Mouse (Mus musculus) kidney, postnatal 0 days (tissue): Measurements from ENCODE around the gene U90926. TPM values are rescaled to one million over a fixed set of nuclear protein-coding genes. Genes with fewer than 3 reads are reported as not detected.

Experiments used
- ATAC-seq: fragments of 200-750 bp; cut with Nextera tagmentation; replicated peaks from 2 replicates; pipeline ENCODE4 v1.8.0; 2017; ENCODE audit warnings: low read depth, moderate number of reproducible peaks, moderate TSS enrichment, moderate library complexity; ENCODE audit not compliant: low FRiP score
- DNase-seq: peaks from one replicate; pipeline ENCODE4 v3.0.0-alpha.2; 2016; ENCODE audit warnings: low spot score
- H3K27ac ChIP-seq: fragments of 300-500 bp; sonication (generic); 2 replicates; pipeline ENCODE4 v1.5.1; 2014; ENCODE audit warnings: mild to moderate bottlenecking
- H3K27me3 ChIP-seq: fragments of 300-500 bp; sonication (generic); 2 replicates; pipeline ENCODE4 v1.6.1; 2014; ENCODE audit warnings: low read length, mixed read lengths; ENCODE audit not compliant: insufficient read depth
- H3K36me3 ChIP-seq: fragments of 300-500 bp; sonication (generic); 2 replicates; pipeline ENCODE4 v1.6.1; 2014; ENCODE audit warnings: low read length, mixed read lengths; ENCODE audit not compliant: insufficient read depth
- H3K4me1 ChIP-seq: fragments of 300-500 bp; sonication (generic); replicated peaks from 2 replicates; pipeline ENCODE4 v1.6.1; 2014; ENCODE audit warnings: antibody characterized with exemption, low read length, mixed read lengths; ENCODE audit not compliant: insufficient read depth
- H3K4me2 ChIP-seq: fragments of 300-500 bp; sonication (generic); 2 replicates; pipeline ENCODE4 v1.6.1; 2014; ENCODE audit warnings: mild to moderate bottlenecking, low read length, moderate library complexity, mixed read lengths
- H3K4me3 ChIP-seq: fragments of 300-500 bp; sonication (generic); replicated peaks from 2 replicates; pipeline ENCODE4 v1.5.1; 2014; ENCODE audit warnings: low read depth, low read length
- H3K9ac ChIP-seq: fragments of 300-500 bp; sonication (generic); 2 replicates; pipeline ENCODE4 v1.6.1; 2014; ENCODE audit warnings: low read depth, low read length
- H3K9me3 ChIP-seq: fragments of 300-500 bp; sonication (generic); replicated peaks from 2 replicates; pipeline ENCODE4 v1.6.1; 2016; ENCODE audit warnings: low read length, inconsistent platforms, mixed read lengths
- CTCF ChIP-seq: IDR thresholded peaks from 2 replicates; pipeline ENCODE4 v1.5.1; 2016; ENCODE audit warnings: antibody characterized with exemption, low read depth, mild to moderate bottlenecking, moderate library complexity
- WGBS: fragments of 180-500 bp; shearing (Covaris S2); extraction: QIAGEN DNeasy Blood & Tissue Kit; methylation state at CpG from one replicate; pipeline ENCODE4 v1.1.7; 2014; 5-methylcytosine and 5-hydroxymethylcytosine counted together
- polyA plus RNA-seq: library from polyadenylated mRNA; unstranded; fragments of >200 nt; fragmentation: Nextera tagmentation; extraction: Ambion mirVana; gene quantifications from 2 replicates; pipeline ENCODE4 v1.2.1, GENCODE M21; 2015

Gene U90926
- not detected in 2 replicates for polyA plus RNA-seq

DNA sequence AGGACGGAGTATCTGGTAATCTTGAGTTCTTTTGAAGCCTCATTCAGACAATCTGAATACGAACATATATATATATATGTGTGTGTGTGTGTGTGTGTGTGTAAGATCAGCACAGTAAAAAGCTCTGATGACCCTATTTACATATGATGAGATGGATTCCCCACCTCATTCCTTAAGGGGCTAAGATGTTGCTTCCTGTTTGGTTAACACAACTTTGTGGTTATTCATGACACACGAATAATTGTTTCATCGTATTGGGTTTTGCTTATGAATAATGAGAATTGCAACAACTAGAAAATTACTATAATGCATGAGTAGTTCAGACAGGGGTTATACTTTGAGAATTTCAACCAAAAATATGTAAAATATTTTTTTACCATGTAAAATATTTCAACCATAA, at the start of gene U90926:
U90926 (minus strand) TSS at position 101 of the 400 bp plus-strand sequence.
- Histone ChIP-seq H3K9ac (no peak within 1 kb of the TSS), H3K27ac (no peak within 1 kb of the TSS), H3K4me1 (no peaks in the 10 kb centered on the region), H3K27me3 (no peaks in the 10 kb centered on the region), H3K36me3 (no peaks in the 10 kb centered on the region), H3K4me2 (no peak within 1 kb of the TSS), H3K9me3 (no peaks in the 10 kb centered on the region), H3K4me3 (no peak within 1 kb of the TSS)
- 87% methylated on average over 4 of the region's 4 CpGs for WGBS
- no peak for ATAC-seq
- no peak for DNase-seq
- TF ChIP-seq CTCF = no peak

DNA sequence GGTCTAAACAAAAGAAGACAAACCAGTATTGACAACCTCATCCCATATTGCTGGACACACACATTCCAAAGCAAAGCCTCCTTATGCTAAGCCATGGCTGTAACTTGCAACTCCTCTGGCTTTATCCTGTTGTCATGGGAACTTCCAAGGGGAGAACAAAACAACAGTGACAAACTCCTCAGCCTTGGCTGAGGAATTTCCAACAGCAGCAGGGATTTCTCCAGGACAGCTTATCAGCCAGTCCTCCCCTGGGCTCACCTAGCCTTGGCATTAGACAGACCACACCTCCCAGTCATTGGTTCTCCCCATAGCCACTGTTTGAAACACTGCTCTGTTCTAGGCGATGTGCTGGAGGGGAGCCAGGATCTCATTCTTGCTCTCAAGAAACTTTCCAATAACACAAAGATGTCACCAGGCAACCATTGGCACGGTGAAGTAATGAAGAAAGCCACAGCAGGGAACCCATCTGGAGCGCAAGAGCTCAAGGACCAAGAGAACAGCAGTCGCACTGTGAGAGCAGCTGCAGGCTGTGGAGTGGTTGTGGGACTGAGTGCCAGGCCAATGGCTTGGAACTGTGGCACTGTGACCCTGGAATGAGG, 48.7 kb upstream of the U90926 start:
- H3K9me3 ChIP-seq = no peaks in the 10 kb centered on the region
- ATAC-seq (peak; percentile 58; the same call in 1 of the 2 replicates), DNase-seq (peak; percentile 71)
- TF ChIP-seq CTCF = no peak
- H3K27me3 ChIP-seq = no peaks in the 10 kb centered on the region
- H3K4me1 ChIP-seq = peaks cover 6% of the 10 kb centered on the region; the same call in 1 of the 2 replicates
- no peak overlapping the region for H3K9ac ChIP-seq
- no peak overlapping the region for H3K4me3 ChIP-seq
- H3K27ac ChIP-seq = no peak overlapping the region
- H3K36me3 ChIP-seq = no peaks in the 10 kb centered on the region
- H3K4me2 ChIP-seq = no peak overlapping the region
- 37% methylated on average over 4 of the region's 4 CpGs for WGBS

DNA sequence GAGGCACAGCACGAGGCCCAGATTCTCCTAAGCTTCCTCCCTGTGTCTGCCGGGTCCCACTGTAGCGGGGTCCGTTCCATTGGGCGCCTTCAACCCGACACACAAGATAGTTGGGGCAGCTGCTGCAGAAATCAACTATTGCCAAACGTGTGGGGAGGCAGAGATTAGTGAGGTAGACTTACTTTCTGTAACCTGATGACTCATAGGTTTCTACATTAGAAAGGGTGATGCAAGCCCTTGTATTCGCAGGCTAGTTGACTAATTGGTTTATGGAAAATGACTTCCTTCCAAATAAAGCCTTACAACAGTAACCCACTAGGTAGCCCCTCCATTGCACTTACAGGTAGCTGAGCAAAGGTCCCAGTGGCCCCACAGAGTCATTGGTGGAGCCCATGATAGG, 47.4 kb upstream of the U90926 start:
- no peak for DNase-seq
- no peak overlapping the region for H3K4me2 ChIP-seq
- no peak for ATAC-seq
- WGBS = 75% methylated on average over 8 of the region's 8 CpGs
- no peak for TF ChIP-seq CTCF
- no peaks in the 10 kb centered on the region for H3K9me3 ChIP-seq
- no peak overlapping the region for H3K27ac ChIP-seq
- H3K4me3 ChIP-seq = no peak overlapping the region
- peaks cover 6% of the 10 kb centered on the region; the same call in 1 of the 2 replicates for H3K4me1 ChIP-seq
- H3K27me3 ChIP-seq = no peaks in the 10 kb centered on the region
- no peak overlapping the region for H3K9ac ChIP-seq
- no peaks in the 10 kb centered on the region for H3K36me3 ChIP-seq

DNA sequence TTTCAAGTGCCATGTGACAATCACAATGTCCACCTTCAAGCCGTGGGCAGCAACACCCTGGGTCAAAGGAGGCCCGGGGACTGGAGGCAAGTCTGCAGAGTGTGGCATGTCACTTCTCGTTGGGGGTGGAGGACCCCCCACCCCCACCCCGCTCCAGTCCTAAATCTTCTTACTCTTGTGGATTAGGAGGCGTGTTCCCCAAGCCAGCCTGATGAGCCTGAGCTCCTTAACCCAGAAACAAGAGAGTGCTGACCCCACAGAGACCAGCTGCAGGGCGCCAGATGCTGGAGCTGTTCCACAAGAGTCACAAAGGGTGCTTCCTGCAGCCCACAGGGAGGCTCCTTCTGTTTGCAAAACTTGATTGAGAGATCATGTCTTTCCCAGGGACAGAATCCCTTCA, 41.0 kb upstream of the U90926 start, which contains the start of gene Ppef2:
Ppef2 (minus strand) TSS at position 61 of the 400 bp plus-strand sequence.
- Histone ChIP-seq H3K27ac (0 out of 2 replicates have a peak within 1 kb of the TSS, but pooled peaks have one; percentile 27), H3K4me1 (peaks cover 13% of the 10 kb centered on the region; the same call in 1 of the 2 replicates), H3K9me3 (no peaks in the 10 kb centered on the region), H3K9ac (no peak within 1 kb of the TSS), H3K4me3 (no peak within 1 kb of the TSS), H3K27me3 (no peaks in the 10 kb centered on the region), H3K4me2 (no peak within 1 kb of the TSS), H3K36me3 (no peaks in the 10 kb centered on the region)
- ATAC-seq (no peak), DNase-seq (peak; percentile 15)
- 26% methylated on average over 6 of the region's 6 CpGs for WGBS
- TF ChIP-seq CTCF = no peak

DNA sequence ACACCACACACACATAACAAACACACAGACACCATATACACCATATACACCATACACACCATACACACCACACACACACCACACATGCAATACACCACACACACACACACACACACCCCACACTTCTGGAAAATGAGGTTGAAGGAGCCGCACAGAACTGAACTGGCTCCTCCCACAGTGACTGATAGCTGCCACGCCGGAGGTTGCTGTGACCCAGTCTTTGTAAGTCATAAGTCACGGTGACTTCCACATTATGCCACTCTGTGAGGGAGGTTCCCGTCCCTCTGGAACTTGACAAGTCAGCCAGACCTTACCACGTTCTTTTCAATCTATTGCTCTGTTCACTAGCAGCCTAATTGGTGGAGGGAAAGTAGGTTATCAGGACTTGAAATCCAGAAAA, 39.3 kb upstream of the U90926 start:
- ATAC-seq = no peak
- Histone ChIP-seq H3K4me3 (no peak overlapping the region), H3K4me2 (no peak overlapping the region), H3K27ac (no peak overlapping the region), H3K4me1 (peaks cover 13% of the 10 kb centered on the region; the same call in 1 of the 2 replicates), H3K9ac (no peak overlapping the region), H3K9me3 (no peaks in the 10 kb centered on the region), H3K27me3 (no peaks in the 10 kb centered on the region), H3K36me3 (no peaks in the 10 kb centered on the region)
- 31% methylated on average over 6 of the region's 6 CpGs for WGBS
- TF ChIP-seq CTCF = no peak
- DNase-seq = no peak

DNA sequence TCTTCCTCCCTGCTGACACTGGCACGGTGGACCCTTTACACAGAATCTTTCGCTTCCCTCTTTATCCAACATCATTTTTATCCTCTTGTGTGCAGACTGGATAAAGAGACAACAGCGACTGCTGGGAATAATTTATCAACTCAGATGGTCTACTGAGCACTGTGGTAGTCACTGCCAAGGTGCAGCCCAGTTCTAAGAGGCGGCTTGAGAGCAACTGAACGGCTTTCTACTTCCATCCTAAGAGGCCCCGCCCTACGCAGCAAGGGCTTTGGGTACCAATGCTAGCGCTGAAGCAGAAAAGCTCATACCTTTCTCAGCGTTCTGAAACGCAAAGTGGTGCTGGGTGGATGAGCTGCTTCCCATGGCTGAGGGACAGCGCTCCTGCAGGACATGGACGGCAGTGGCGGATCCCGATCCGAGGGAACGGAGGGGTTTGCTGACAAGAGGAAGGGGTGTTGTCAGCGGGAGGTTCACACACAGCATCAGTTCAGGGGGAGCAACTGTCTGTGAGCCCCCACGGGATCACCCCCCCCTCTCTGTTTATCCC, 37.7 kb upstream of the U90926 start:
- no peak for ATAC-seq
- peak; percentile 21 for DNase-seq
- Histone ChIP-seq H3K4me1 (peaks cover 13% of the 10 kb centered on the region; the same call in 1 of the 2 replicates), H3K27me3 (no peaks in the 10 kb centered on the region), H3K9ac (no peak overlapping the region), H3K4me3 (no peak overlapping the region), H3K36me3 (no peaks in the 10 kb centered on the region), H3K27ac (no peak overlapping the region), H3K9me3 (no peaks in the 10 kb centered on the region), H3K4me2 (no peak overlapping the region)
- peak; percentile 60 for TF ChIP-seq CTCF
- WGBS = 30% methylated on average over 18 of the region's 18 CpGs
